Mouse (Mus musculus): ENCODE measurements around the gene Pikfyve.

Pikfyve gene

DNA sequence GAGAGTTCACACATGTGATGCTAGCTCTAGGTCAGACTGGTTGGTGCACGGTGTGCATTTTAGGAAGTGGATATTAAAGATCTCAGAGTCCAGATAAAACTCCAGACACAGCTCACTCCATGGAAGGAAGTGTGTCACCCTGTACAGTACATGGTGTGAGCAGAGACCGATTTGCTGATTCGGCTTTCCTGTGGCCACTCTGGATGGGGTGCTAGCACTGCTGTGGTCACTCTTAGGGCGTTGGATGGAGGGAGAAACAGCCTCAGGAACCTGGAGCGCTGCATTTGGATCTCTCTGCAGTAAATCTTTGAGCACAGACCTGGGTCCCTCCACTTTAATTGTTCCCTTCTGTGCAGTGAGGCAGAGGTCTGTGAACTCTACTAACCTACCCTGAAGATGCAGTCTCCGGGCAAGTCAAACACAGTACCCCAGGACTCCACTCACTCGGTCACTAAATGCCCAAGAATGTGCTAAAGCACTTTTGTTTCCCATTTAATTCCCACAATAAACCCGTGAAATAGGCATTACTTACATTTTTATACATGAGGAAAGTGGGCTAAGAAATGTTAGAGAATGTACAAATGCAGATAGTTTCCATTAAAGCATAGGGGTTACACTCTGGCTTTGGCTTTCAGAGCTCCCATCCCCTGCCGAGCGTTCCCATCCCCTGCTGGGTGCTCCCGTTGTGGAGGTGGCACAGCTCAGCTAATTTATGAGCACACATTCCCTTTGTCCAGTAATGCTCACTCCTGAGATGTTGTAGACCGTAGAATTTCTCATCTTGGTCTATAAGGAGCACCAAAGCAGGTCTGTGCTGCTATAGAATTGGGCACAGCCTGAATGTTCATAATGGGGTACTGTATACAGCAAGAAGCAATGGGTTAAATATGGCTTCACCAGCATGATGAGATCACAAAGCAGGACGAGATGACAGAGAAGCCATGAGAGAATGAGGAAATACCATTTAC lies 127.9 kb downstream of the Pikfyve start:
- DNase-seq (ENCODE audit: low spot score in 2 of 2), result no peak

DNA sequence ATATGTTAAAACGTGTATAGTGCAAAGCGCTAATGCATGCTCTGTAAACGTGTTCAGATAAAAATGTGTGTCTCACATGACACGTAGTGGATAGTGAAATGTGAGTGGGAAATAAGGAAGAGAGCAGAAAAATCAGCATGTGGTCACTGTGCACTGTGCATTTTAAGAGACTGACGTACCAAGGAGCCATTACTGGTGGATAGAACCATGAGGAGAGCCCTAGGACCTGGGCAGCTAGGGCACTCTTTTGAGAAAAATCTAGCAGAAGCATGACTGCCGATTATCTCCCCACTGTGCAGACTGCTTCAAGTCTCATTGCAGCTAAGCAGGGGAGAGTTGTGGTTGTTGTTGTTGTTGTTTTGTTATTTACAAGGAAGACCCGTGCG lies 128.5 kb downstream of the Pikfyve start:
- no peak for DNase-seq (ENCODE audit: low spot score in 2 of 2)
